Mouse (Mus musculus) heart, postnatal 25 days (tissue): ENCODE results near the gene Prh1. TPM values are rescaled to one million over a fixed set of nuclear protein-coding genes. Genes with fewer than 3 reads are reported as not detected.
"Not testable (repeated sequence)": the region's sequence is repeated elsewhere in the genome, so short reads cannot be mapped to it uniquely, and the experiment has no call there.

Experiments used
- DNase-seq: peaks from one replicate; pipeline ENCODE4 v3.0.0; 2022; ENCODE audit warnings: low spot score
- intact Hi-C: fragments of 180-260 bp; cut with DNase I; formaldehyde crosslinking; loops from one replicate; pipeline ENCODE4 v1.15.1; 2025
- total RNA-seq, 2 experiments: library from RNA; stranded (reverse); gene quantifications; 2 replicates each; pipeline ENCODE4 v1.2.3; 2021

Prh1 gene
- total RNA-seq = not detected

- DNase-seq, intact Hi-C loops: not testable (repeated sequence)
These were observed at the start of gene Prh1 for GRCm38 (mm10) chr6:132569509-132569908. Prh1 (plus strand) TSS chr6:132569809.

- DNase-seq, intact Hi-C loops: not testable (repeated sequence)
These were observed 26.0 kb downstream of the Prh1 start, which contains the start of gene Prp2 for GRCm38 (mm10) chr6:132595613-132596012. Prp2 (plus strand) TSS chr6:132595913.

Other genes with a start within 250 kb of the Prh1 start
- gene Gm8882, start 205.7 kb upstream of the Prh1 start, total RNA-seq = not detected
- not detected for gene Prp2, start 26.1 kb downstream of the Prh1 start, total RNA-seq
- gene A630073D07Rik, start 81.7 kb downstream of the Prh1 start, total RNA-seq = not detected
- not detected for gene Tas2r120, start 87.1 kb downstream of the Prh1 start, total RNA-seq
- gene Tas2r121, start 131.2 kb downstream of the Prh1 start, total RNA-seq = not detected
- not detected for gene Tas2r122, start 142.1 kb downstream of the Prh1 start, total RNA-seq
- gene Tas2r115, start 168.2 kb downstream of the Prh1 start, total RNA-seq = not detected
- gene Tas2r124, start 184.9 kb downstream of the Prh1 start, total RNA-seq = not detected
- gene Tas2r102, start 192.3 kb downstream of the Prh1 start, total RNA-seq = not detected
- not detected for gene Tas2r136, start 208.4 kb downstream of the Prh1 start, total RNA-seq
- gene Tas2r117, start 233.0 kb downstream of the Prh1 start, total RNA-seq = not detected